Mouse (Mus musculus) ES-Bruce4 (cell line): ENCODE measurements around the gene Gpx6. TPM values are rescaled to one million over a fixed set of nuclear protein-coding genes. Genes with fewer than 3 reads are reported as not detected.
A peak's percentile ranks its signal among the peaks of the same experiment; 100 is the strongest.

ENCODE experiments used
- H3K27ac ChIP-seq: 2 replicates; pipeline ENCODE4 v1.5.1; 2012; ENCODE audit warnings: low read length, inconsistent platforms; ENCODE audit not compliant: insufficient read depth
- H3K27me3 ChIP-seq: 2 replicates; pipeline ENCODE4 v1.6.1; 2012; ENCODE audit warnings: mild to moderate bottlenecking, low read length, inconsistent platforms; ENCODE audit not compliant: control insufficient read depth, poor library complexity, insufficient read depth, severe bottlenecking
- H3K36me3 ChIP-seq: 2 replicates; pipeline ENCODE4 v1.6.1; 2012; ENCODE audit warnings: inconsistent platforms, mild to moderate bottlenecking, low read length, moderate library complexity; ENCODE audit not compliant: control insufficient read depth, poor library complexity, insufficient read depth, severe bottlenecking
- H3K4me1 ChIP-seq: one replicate; pipeline ENCODE4 v1.8.1; 2011; ENCODE audit warnings: low read length; ENCODE audit not compliant: control insufficient read depth, insufficient read depth
- H3K4me3 ChIP-seq: 2 replicates; pipeline ENCODE4 v1.5.1; 2011; ENCODE audit warnings: low read depth, mild to moderate bottlenecking, low read length
- H3K9ac ChIP-seq: 2 replicates; pipeline ENCODE4 v1.6.1; 2012; ENCODE audit warnings: low read depth, mild to moderate bottlenecking, inconsistent platforms; ENCODE audit not compliant: poor library complexity, severe bottlenecking
- H3K9me3 ChIP-seq: replicated peaks from 2 replicates; pipeline ENCODE4 v1.6.1; 2012; ENCODE audit warnings: mild to moderate bottlenecking, low read length, inconsistent platforms; ENCODE audit not compliant: control insufficient read depth, poor library complexity, insufficient read depth, severe bottlenecking
- CTCF ChIP-seq: IDR thresholded peaks from one replicate; pipeline ENCODE4 v1.8.1; 2011; ENCODE audit warnings: low read depth, low read length
- EP300 ChIP-seq: IDR thresholded peaks from 2 replicates; pipeline ENCODE4 v1.6.1; 2011; ENCODE audit warnings: low read depth, low read length; ENCODE audit not compliant: insufficient read depth
- POLR2A ChIP-seq: IDR thresholded peaks from one replicate; pipeline ENCODE4 v1.8.1; 2011; ENCODE audit warnings: low read length; ENCODE audit not compliant: insufficient read depth
- polyA plus RNA-seq: library from polyadenylated mRNA; stranded (reverse); fragments of >200 nt; gene quantifications from 2 replicates; pipeline ENCODE4 v1.2.4, GENCODE M21; 2011; ENCODE audit warnings: low read depth; ENCODE audit not compliant: missing spikeins, insufficient read depth, insufficient read length

The Gpx6 gene
- polyA plus RNA-seq, result 1.2 and 2.2 TPM in 2 replicates

- H3K36me3 ChIP-seq, result no peaks in the 10 kb centered on the region
- 0 out of 2 replicates have a peak, but pooled peaks cover 1% of the 10 kb centered on the region for H3K27me3 ChIP-seq
- H3K4me3 ChIP-seq, result no peak within 1 kb of the TSS
- no peak for TF ChIP-seq CTCF
- TF ChIP-seq POLR2A, result no peak
- TF ChIP-seq EP300, result no peak
- H3K9ac ChIP-seq, result no peak within 1 kb of the TSS
- H3K27ac ChIP-seq, result no peak within 1 kb of the TSS
- H3K4me1 ChIP-seq, result peaks cover 3% of the 10 kb centered on the region
- no peaks in the 10 kb centered on the region for H3K9me3 ChIP-seq
Measured at GRCm38 (mm10) chr13:21311926-21312325, at the start of gene Gpx6. Gene Gpx6, plus strand, starts transcription at chr13:21312125.

- TF ChIP-seq POLR2A, result no peak
- TF ChIP-seq EP300, result no peak
- TF ChIP-seq CTCF, result no peak
- H3K36me3 ChIP-seq, result no peaks in the 10 kb centered on the region
- H3K27me3 ChIP-seq, result no peaks in the 10 kb centered on the region
- H3K4me1 ChIP-seq, result no peaks in the 10 kb centered on the region
- H3K9ac ChIP-seq, result no peak overlapping the region
- no peak overlapping the region for H3K4me3 ChIP-seq
- H3K9me3 ChIP-seq, result no peaks in the 10 kb centered on the region
- no peak overlapping the region for H3K27ac ChIP-seq
Measured at GRCm38 (mm10) chr13:21262787-21263461, 49.0 kb upstream of the Gpx6 start.

GRCm38 (mm10) chr13:21263910-21264309, 48.0 kb upstream of the Gpx6 start:
- no peaks in the 10 kb centered on the region for H3K36me3 ChIP-seq
- no peak for TF ChIP-seq EP300
- TF ChIP-seq POLR2A, result no peak
- no peak for TF ChIP-seq CTCF
- peak overlapping the region; percentile 83 for H3K9ac ChIP-seq
- no peaks in the 10 kb centered on the region for H3K27me3 ChIP-seq
- H3K9me3 ChIP-seq, result no peaks in the 10 kb centered on the region
- H3K4me1 ChIP-seq, result no peaks in the 10 kb centered on the region
- H3K27ac ChIP-seq, result no peak overlapping the region
- H3K4me3 ChIP-seq, result peak overlapping the region; percentile 99

- H3K9ac ChIP-seq, result peak overlapping the region; percentile 83
- H3K27ac ChIP-seq, result no peak overlapping the region
- TF ChIP-seq EP300 (no peak), CTCF (no peak), POLR2A (no peak)
Measured at GRCm38 (mm10) chr13:21264366-21264765, 47.6 kb upstream of the Gpx6 start.

GRCm38 (mm10) chr13:21265736-21266135, 46.2 kb upstream of the Gpx6 start:
- Histone ChIP-seq H3K4me1 (no peaks in the 10 kb centered on the region), H3K27ac (no peak overlapping the region), H3K27me3 (no peaks in the 10 kb centered on the region), H3K4me3 (no peak overlapping the region), H3K9me3 (no peaks in the 10 kb centered on the region), H3K9ac (no peak overlapping the region), H3K36me3 (no peaks in the 10 kb centered on the region)
- TF ChIP-seq POLR2A (no peak), EP300 (no peak), CTCF (peak; percentile 64)

More at GRCm38 (mm10) chr13:21264366-21264765, 47.6 kb upstream of the Gpx6 start:
- Histone ChIP-seq H3K27me3 (no peaks in the 10 kb centered on the region), H3K4me3 (peak overlapping the region; percentile 99), H3K4me1 (no peaks in the 10 kb centered on the region), H3K9me3 (no peaks in the 10 kb centered on the region), H3K36me3 (no peaks in the 10 kb centered on the region)

GRCm38 (mm10) chr13:21267541-21267940, 44.4 kb upstream of the Gpx6 start:
- Histone ChIP-seq H3K4me3 (no peak overlapping the region), H3K4me1 (no peaks in the 10 kb centered on the region), H3K9me3 (no peaks in the 10 kb centered on the region), H3K27me3 (no peaks in the 10 kb centered on the region), H3K36me3 (no peaks in the 10 kb centered on the region), H3K9ac (peak overlapping the region; percentile 91), H3K27ac (no peak overlapping the region)
- TF ChIP-seq EP300 (no peak), POLR2A (no peak), CTCF (no peak)
